Mouse (Mus musculus): ENCODE measurements at regions not wholly inside any gene's neighbourhood (a gene's known extent, or its start where the extent isn't known, plus 50 kb on each side); places are given as distances from the start of the nearest gene placed in this dataset.

DNA sequence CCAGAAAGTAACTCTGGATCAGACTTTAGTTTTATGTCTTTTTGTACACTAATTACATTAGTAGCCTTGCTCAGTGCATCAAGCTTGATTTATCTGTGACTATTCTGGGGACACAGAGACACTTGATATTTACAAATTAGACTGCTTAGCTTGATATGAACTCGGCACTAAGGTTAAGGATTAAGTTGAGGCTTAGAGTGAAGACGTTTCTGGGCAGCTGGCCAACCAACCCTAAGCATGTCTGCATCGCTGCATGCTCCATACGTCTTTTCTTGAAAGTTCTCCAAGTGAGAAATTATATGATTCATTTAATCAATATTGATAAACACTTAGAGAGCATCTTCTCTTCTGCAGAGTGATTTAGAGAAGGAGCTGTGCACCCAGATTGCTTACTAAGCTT, 352.6 kb upstream of the Slitrk1 start:
- Histone ChIP-seq H3K27ac (ENCODE audit: low read depth, low read length) (no peak overlapping the region), H3K36me3 (ENCODE audit: control insufficient read depth, insufficient read depth, low read length) (no peaks in the 10 kb centered on the region), H3K4me2 (ENCODE audit: low read length) (no peak overlapping the region), H3K9ac (ENCODE audit: low read length) (no peak overlapping the region), H3K4me3 (ENCODE audit: low read depth, low read length) (no peak overlapping the region), H3K27me3 (replicated peaks; ENCODE audit: control insufficient read depth, insufficient read depth, low read length) (no peaks in the 10 kb centered on the region), H3K4me1 (ENCODE audit: control insufficient read depth, insufficient read depth, low read length) (no peaks in the 10 kb centered on the region), H3K9me3 (replicated peaks; ENCODE audit: control insufficient read depth, low read length) (no peaks in the 10 kb centered on the region)
- WGBS: 41% methylated on average over 4 of the region's 4 CpGs
- ATAC-seq (no peak), DNase-seq (ENCODE audit: low spot score) (peak; percentile 55)

- H3K4me3 ChIP-seq (ENCODE audit: low read depth, low read length): no peak overlapping the region
- no peak overlapping the region for H3K4me2 ChIP-seq (ENCODE audit: low read length)
- no peaks in the 10 kb centered on the region for H3K4me1 ChIP-seq (ENCODE audit: control insufficient read depth, insufficient read depth, low read length)
- H3K9ac ChIP-seq (ENCODE audit: low read length): no peak overlapping the region
- H3K27me3 ChIP-seq (replicated peaks; ENCODE audit: control insufficient read depth, insufficient read depth, low read length): no peaks in the 10 kb centered on the region
- DNase-seq (ENCODE audit: low spot score): no peak
- H3K9me3 ChIP-seq (replicated peaks; ENCODE audit: control insufficient read depth, low read length): no peaks in the 10 kb centered on the region
- H3K27ac ChIP-seq (ENCODE audit: low read depth, low read length): no peak overlapping the region
- H3K36me3 ChIP-seq (ENCODE audit: control insufficient read depth, insufficient read depth, low read length): no peaks in the 10 kb centered on the region
- no peak for ATAC-seq
- 92% methylated on average over 1 of the region's 1 CpGs for WGBS
Measured at GRCm38 (mm10) chr14:109261990-109262389, 348.0 kb upstream of the Slitrk1 start.

DNA sequence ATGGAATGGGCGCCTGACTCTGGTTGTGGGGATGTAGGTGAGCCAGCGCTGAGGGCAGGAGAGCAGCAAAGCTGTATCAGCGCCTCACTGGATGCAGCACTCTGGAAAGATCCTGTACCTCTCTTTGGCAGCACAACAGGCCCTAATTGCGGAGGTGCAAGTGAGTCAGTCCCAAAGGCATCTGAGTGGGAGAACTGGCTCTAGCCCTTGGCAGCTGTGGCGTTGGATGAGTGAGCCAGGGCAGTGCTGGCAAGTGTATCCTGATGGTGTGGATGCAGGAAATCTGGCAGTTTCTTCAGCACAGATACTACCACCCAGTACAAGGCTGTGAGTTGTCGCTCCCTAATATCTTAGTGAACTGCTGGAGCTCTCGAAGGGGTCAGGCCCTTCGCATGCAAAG, 300.9 kb upstream of the Slitrk1 start:
- no peak overlapping the region for H3K4me2 ChIP-seq (ENCODE audit: low read length)
- DNase-seq (ENCODE audit: low spot score) (no peak), ATAC-seq (no peak)
- H3K27me3 ChIP-seq (replicated peaks; ENCODE audit: control insufficient read depth, insufficient read depth, low read length): no peaks in the 10 kb centered on the region
- H3K36me3 ChIP-seq (ENCODE audit: control insufficient read depth, insufficient read depth, low read length): no peaks in the 10 kb centered on the region
- WGBS: 93% methylated on average over 8 of the region's 8 CpGs
- no peak overlapping the region for H3K4me3 ChIP-seq (ENCODE audit: low read depth, low read length)
- H3K4me1 ChIP-seq (ENCODE audit: control insufficient read depth, insufficient read depth, low read length): no peaks in the 10 kb centered on the region
- no peak overlapping the region for H3K27ac ChIP-seq (ENCODE audit: low read depth, low read length)
- H3K9me3 ChIP-seq (replicated peaks; ENCODE audit: control insufficient read depth, low read length): no peaks in the 10 kb centered on the region
- H3K9ac ChIP-seq (ENCODE audit: low read length): no peak overlapping the region

DNA sequence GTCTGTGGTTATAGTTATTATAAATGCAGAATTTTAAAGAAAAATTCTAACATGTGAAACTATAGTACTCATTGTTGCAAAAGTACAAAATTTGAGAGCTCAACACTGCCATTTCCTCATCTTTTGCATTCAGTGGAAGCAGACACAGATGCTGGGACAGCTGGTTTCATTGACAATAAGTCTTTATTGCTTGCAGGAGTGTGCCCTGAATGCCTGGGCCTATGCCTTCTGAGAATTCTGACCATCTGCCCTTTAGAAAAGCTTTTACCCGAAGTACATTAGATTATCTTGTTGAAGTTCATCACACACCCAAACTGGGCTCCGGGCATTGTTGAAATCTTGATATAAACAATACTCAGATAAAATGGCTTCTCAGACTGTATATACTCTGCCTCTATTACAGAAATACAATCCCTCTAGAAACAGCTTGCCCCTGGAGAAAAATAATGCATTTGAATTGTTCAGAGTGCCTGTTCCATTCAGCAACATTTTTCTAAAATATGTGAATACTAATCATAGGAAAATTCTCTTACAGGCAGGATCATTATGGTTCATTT, 266.1 kb upstream of the Slitrk1 start:
- H3K27me3 ChIP-seq (replicated peaks; ENCODE audit: control insufficient read depth, insufficient read depth, low read length): no peaks in the 10 kb centered on the region
- no peak overlapping the region for H3K27ac ChIP-seq (ENCODE audit: low read depth, low read length)
- no peak overlapping the region for H3K9ac ChIP-seq (ENCODE audit: low read length)
- H3K4me2 ChIP-seq (ENCODE audit: low read length): no peak overlapping the region
- ATAC-seq: no peak
- no peak overlapping the region for H3K4me3 ChIP-seq (ENCODE audit: low read depth, low read length)
- 63% methylated on average over 2 of the region's 2 CpGs for WGBS
- H3K4me1 ChIP-seq (ENCODE audit: control insufficient read depth, insufficient read depth, low read length): no peaks in the 10 kb centered on the region
- DNase-seq (ENCODE audit: low spot score): peak; percentile 30
- H3K9me3 ChIP-seq (replicated peaks; ENCODE audit: control insufficient read depth, low read length): no peaks in the 10 kb centered on the region
- H3K36me3 ChIP-seq (ENCODE audit: control insufficient read depth, insufficient read depth, low read length): no peaks in the 10 kb centered on the region

DNA sequence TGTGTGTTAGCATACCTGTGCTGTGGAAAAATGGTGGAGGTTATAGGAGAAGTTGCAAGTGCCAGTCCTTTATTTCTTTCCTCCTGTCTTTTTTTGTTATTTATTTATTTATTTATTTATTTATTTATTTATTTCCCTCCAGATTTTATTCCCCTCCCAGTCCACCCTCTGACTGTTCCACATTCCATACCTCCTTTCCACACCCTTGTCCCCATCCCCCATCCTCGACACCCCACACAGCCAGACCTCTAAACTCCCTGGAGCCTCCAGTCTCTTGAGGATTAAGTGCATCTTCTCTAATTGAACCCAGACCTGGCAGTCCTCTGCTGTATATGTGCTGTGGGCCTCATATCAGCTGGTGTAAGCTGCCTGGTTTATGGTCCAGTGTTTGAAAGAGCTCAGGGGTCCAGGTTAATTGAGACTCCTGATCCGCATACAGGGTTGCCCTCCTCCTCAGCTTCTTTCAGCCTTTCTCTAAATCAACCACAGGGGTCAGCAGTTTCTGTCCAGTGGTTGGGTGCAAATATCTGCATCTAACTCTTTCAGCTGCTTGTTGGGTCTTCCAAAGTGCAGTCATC, 262.7 kb upstream of the Slitrk1 start:
- DNase-seq (ENCODE audit: low spot score) (no peak), ATAC-seq (no peak)
- H3K9ac ChIP-seq (ENCODE audit: low read length): no peak overlapping the region
- H3K9me3 ChIP-seq (replicated peaks; ENCODE audit: control insufficient read depth, low read length): no peaks in the 10 kb centered on the region
- no peak overlapping the region for H3K4me2 ChIP-seq (ENCODE audit: low read length)
- WGBS: 76% methylated on average over 2 of the region's 2 CpGs
- no peaks in the 10 kb centered on the region for H3K36me3 ChIP-seq (ENCODE audit: control insufficient read depth, insufficient read depth, low read length)
- H3K27me3 ChIP-seq (replicated peaks; ENCODE audit: control insufficient read depth, insufficient read depth, low read length): no peaks in the 10 kb centered on the region
- H3K4me3 ChIP-seq (ENCODE audit: low read depth, low read length): no peak overlapping the region
- no peaks in the 10 kb centered on the region for H3K4me1 ChIP-seq (ENCODE audit: control insufficient read depth, insufficient read depth, low read length)
- no peak overlapping the region for H3K27ac ChIP-seq (ENCODE audit: low read depth, low read length)

DNA sequence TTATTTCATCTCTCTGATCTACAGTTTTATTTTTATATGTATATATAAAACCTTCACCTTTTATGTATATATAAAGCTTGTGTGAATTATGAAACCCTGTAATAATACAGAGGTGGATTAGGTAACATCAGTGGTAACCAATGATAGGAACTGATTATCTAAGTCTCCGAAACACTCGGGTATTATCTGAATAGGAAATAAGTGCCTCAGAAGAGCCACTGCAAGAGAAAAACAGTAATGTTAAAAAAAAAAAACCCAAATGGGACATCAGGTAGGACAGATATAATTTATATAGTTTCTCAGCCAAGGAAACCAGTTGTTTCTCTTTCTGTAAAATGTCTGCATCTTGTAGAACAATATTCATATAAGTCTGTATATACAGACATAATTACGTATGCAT, 261.9 kb upstream of the Slitrk1 start:
- Histone ChIP-seq H3K27me3 (replicated peaks; ENCODE audit: control insufficient read depth, insufficient read depth, low read length) (no peaks in the 10 kb centered on the region), H3K9me3 (replicated peaks; ENCODE audit: control insufficient read depth, low read length) (no peaks in the 10 kb centered on the region), H3K4me3 (ENCODE audit: low read depth, low read length) (no peak overlapping the region), H3K9ac (ENCODE audit: low read length) (no peak overlapping the region), H3K4me1 (ENCODE audit: control insufficient read depth, insufficient read depth, low read length) (no peaks in the 10 kb centered on the region), H3K27ac (ENCODE audit: low read depth, low read length) (no peak overlapping the region), H3K36me3 (ENCODE audit: control insufficient read depth, insufficient read depth, low read length) (no peaks in the 10 kb centered on the region), H3K4me2 (ENCODE audit: low read length) (no peak overlapping the region)
- 92% methylated on average over 3 of the region's 3 CpGs for WGBS
- no peak for ATAC-seq
- DNase-seq (ENCODE audit: low spot score): no peak

Data from forebrain, embryonic 14.5 days (tissue).